8 mouse cellular contexts compared by ENCODE assay signal in genomic region chr7:27688815-27689612, GRCm38 (mm10). TPM values are rescaled to one million over a fixed set of nuclear protein-coding genes. Genes with fewer than 3 reads are reported as not detected.
DNase-seq lines count a peak whose midpoint lies in the region; ATAC-seq lines count a peak whose summit lies in the region.

TSS of gene Zfp607b (plus strand) at chr7:27689340.

- under 1% methylated on average over 19 of the region's 19 CpGs for WGBS in hindbrain, embryonic 16.5 days
- WGBS in macrophage (ENCODE audit: missing documents) = 1% methylated on average over 19 of the region's 19 CpGs

- peaks cover 13% of the 10 kb centered on the region for H3K4me1 ChIP-seq in hindbrain, embryonic 16.5 days (ENCODE audit: control insufficient read depth, insufficient read depth, low read depth, low read length)

- peak within 1 kb of the TSS; percentile 51 for H3K4me3 ChIP-seq in hindbrain, embryonic 16.5 days (ENCODE audit: low read length)
- peak within 1 kb of the TSS; percentile 48 for H3K4me3 ChIP-seq in macrophage (ENCODE audit: inconsistent target)

- H3K79me2 ChIP-seq in macrophage (ENCODE audit: inconsistent target) = no peaks in the 10 kb centered on the region

- no peaks in the 10 kb centered on the region for H3K27me3 ChIP-seq in hindbrain, embryonic 16.5 days (replicated peaks; ENCODE audit: control insufficient read depth, insufficient read depth, low read length)

- ATAC-seq in hindbrain, embryonic 16.5 days = peak; percentile 99

- peak; percentile 73 for DNase-seq in WW6 (ENCODE audit: low read depth, low spot score)
- DNase-seq in cerebellum, postnatal 4 days (ENCODE audit: low spot score in 2 of 2) = peak; percentile 58 to 77
- DNase-seq in gastrocnemius, adult 18-20 months (ENCODE audit: low spot score) = peak; percentile 95
- DNase-seq in left cerebral cortex, adult 18-20 months (ENCODE audit: low spot score in 2 of 2) = peak; percentile 91 to 93
- peak; percentile 97 for DNase-seq in right cerebral cortex, adult 18-20 months
- peak; percentile 46 for DNase-seq in urinary bladder, postnatal 10 days (ENCODE audit: low spot score)

- H3K9ac ChIP-seq in hindbrain, embryonic 16.5 days (ENCODE audit: low read depth, low read length) = peak within 1 kb of the TSS; percentile 66

- H3K4me2 ChIP-seq in hindbrain, embryonic 16.5 days (ENCODE audit: low read length) = peak within 1 kb of the TSS; percentile 82

- H3K36me3 ChIP-seq in hindbrain, embryonic 16.5 days (ENCODE audit: control insufficient read depth, insufficient read depth, low read length) = no peaks in the 10 kb centered on the region
- no peaks in the 10 kb centered on the region for H3K36me3 ChIP-seq in macrophage (ENCODE audit: inconsistent target)

- peak within 1 kb of the TSS; percentile 76 for H3K27ac ChIP-seq in hindbrain, embryonic 16.5 days (ENCODE audit: low read depth, low read length)
- no peak within 1 kb of the TSS; the same call in 1 of the 2 replicates for H3K27ac ChIP-seq in macrophage

- H3K9me3 ChIP-seq in hindbrain, embryonic 16.5 days (ENCODE audit: control insufficient read depth, low read length) = no peaks in the 10 kb centered on the region

RNA-seq across cellular contexts. Expression of gene Zfp607b, which starts in this region (rescaled TPM):
- under 1 TPM; 0.37 to 0.64 TPM for total RNA-seq in gastrocnemius, adult 18-20 months (2021)
- 12.0 and 13.6 TPM in 2 replicates for polyA plus RNA-seq in hindbrain, embryonic 16.5 days (2015; fragmentation: Nextera tagmentation; extraction: Ambion mirVana)
- total RNA-seq in left cerebral cortex, adult 18-20 months (2021) = 10 to 100 TPM; 10.9 to 11.1 TPM
- 1 to 10 TPM in 25 of 26 experiments, under 1 TPM in 1; 0.98 to 6.6 (median 2.5) TPM for total RNA-seq in macrophage (2018; cell fraction: chromatin; rRNA removed)
- total RNA-seq in macrophage (2018; cell fraction: cytosol; rRNA removed) = under 1 TPM; 0.10 to 0.94 (median 0.33) TPM
- total RNA-seq in macrophage (2018; cell fraction: nucleus; rRNA removed) = 1 to 10 TPM in 14 of 26 experiments, under 1 TPM in 12; 0.35 to 3.4 (median 1.0) TPM
- 0.20 to 0.76 TPM (median 0.52 TPM) in 3 replicates for polyA plus RNA-seq in macrophage (2018)

Comparison
In these comparisons a context has a peak if more than half of its experiments do, and no peak if none do; other contexts are left out.
1. RNA of gene Zfp607b (total RNA-seq): 10.9 to 11.1 TPM in left cerebral cortex, adult 18-20 months; 0.37 to 0.64 TPM in gastrocnemius, adult 18-20 months; every median in the first group is over 4 times any median in the second.
2. Peak in DNase-seq in gastrocnemius, adult 18-20 months; RNA of the gene not detected or under 1 TPM.
3. DNase-seq: peak in every context shown above with its lines; median percentile 97 in right cerebral cortex, adult 18-20 months; 95 in gastrocnemius, adult 18-20 months; 92 in left cerebral cortex, adult 18-20 months; 73 in WW6; 68 in cerebellum, postnatal 4 days; 46 in urinary bladder, postnatal 10 days.